Mouse (Mus musculus) layer of hippocampus, adult 9-10 months (tissue): ENCODE measurements around the gene Akip1.

Source experiments
- DNase-seq: peaks from one replicate; pipeline ENCODE4 v3.0.0; 2022; ENCODE audit warnings: low spot score

The Akip1 gene

DNA sequence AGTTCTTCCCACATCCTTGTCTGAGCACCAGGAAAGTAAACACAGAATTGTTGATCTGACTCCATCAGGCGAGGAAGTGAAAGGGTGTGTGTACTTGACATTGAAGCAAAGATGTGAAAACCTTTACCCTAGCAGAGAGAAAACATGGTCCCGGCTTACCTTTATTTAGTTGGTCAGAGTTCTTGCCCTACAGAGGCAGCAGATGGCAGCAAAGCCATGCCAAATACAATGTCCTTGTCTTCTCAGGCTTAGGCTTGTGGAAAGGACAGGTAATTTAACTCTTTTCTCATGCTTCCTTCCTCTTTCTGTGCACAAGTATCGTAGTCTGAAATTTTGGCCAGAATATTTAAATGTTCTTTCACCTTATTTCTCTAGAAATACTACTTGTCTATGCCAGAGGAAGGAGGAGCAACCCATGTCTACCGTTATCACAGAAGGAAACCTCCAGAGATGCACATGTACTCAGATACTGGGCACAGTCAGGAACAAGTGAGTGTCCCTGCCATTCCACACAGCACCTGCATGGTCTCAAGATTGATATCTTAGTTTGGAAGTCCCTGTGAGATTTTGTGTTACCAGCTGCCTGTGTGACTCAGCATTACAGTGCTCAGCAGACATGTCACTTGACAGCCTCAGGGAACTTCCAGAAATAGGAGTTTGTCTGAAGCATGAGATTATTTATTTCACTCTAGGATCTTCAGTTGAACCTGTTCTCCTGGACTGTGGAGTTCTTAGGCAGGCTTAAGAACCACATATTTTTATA, 3.7 kb downstream of the Akip1 start:
- DNase-seq, result no peak

DNA sequence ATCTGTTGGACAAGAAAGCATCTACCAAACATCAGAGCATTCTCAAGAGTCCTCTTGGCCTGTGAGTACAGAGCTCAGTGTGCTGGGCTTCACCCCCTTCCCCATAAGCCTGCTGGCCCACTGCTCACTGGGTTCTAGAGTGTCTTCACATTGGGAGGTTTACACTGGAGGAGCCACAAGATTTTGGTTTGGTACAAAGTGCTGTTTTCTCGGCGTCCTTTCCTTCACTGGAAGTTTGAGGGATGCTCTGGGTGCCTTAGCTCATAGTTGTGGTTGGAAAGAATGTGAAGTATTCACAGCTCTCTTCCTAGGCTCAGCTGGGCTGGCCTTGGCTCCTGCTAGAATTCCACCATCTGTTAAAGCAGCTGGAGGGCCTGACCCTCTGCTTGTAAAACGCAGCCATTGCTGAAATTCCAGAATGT, 5.5 kb downstream of the Akip1 start:
- DNase-seq, result no peak

DNA sequence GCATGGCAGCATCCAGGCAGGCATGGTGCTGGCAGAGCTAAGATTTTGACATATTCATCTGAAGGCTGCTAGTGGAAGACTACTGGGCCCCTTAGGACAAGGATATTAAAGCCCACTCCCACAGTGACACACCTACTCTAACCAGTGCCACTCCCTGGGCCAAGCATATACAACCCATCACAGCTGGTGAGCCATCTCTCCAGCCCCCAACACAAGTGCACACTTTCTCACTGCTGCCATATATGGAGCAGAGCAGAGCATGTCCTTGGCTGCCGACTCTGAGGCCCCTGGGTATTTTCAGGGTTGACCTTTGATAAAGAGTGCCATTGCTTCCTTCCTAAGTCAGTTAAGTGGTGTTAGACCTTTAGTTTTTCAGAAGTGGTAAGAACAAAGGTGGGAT, 6.6 kb downstream of the Akip1 start:
- DNase-seq, result no peak

DNA sequence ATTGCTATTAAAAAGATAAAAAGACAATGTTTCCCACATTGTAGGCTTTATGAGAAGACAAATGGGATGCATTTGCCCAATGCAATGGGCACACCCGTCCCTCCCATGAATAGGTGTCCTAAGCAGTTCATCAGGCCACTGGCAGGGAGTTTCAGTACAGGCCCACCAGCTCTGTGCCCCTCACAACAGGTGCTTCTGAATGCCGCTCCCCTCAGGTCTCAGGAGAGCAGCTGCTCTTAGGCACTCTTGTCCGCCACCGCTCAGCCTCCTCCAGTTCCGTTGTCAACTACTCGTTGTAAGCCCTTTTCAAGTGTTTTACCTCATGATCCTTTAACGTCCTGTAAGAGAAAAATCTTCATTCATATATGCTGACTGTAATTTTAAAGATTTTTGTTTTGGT, 8.7 kb downstream of the Akip1 start:
- no peak for DNase-seq

DNA sequence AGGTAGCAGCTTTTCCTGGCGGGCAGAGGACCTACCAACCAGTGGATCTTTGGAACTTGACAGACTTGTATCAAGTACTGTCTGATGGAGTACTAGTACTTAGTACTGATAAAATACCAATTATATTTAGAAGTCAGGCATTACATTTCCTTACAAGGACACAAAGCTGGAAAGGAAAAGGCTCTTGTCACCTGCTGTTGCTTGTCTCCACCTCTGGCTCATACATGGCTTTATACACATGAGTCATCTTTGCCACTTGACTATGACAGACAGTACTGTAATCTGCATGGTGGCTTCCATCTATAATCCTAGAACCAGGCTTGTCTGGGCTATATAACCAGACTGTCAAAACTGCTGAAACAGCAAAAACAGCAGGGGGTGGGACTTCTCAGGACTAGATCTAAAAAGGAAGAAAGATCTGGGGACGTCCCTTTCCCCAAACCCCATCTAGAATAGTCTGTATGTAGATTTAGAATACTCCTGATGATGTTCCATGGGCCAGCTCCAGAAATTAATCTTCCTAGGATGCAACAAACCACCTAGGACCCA, 10.0 kb downstream of the Akip1 start:
- DNase-seq, result no peak

DNA sequence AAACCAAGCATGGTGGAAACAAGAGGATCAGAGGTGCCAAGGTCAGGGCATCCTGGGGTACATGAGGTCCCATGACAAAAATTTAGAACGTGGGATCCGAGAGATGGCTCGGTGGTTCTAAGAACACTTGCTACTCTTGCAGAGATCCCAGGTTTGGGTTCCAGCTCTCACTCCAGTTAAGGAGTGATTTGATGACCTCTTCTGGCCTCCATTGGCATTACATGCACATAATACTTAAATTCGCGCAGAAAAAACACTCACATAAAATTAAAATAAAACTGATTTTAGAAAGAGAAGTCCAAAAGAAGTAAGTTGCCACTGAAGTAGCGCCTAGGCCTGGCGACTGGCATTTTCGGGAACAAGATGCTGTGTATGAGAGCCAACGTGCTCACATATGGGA, 15.8 kb downstream of the Akip1 start:
- DNase-seq, result no peak

DNA sequence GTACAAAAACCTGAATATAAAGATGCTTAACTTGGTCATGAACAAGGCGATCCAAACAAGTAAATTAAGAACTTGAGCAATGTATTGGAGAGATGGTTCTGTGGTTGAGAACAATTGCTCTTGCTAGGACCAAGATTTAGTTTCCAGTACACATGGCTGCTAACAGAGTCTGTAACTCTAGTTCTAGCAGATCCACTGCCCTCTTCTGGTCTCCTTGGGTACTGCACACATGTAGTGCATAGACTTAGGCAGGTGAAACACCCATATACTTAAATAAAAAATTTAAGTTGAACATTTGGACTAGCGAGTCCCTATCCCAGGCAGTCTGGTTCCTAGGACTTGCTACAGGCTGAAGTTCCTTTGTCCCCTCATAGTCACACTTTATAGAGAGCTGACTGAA, 19.1 kb downstream of the Akip1 start:
- DNase-seq, result no peak

DNA sequence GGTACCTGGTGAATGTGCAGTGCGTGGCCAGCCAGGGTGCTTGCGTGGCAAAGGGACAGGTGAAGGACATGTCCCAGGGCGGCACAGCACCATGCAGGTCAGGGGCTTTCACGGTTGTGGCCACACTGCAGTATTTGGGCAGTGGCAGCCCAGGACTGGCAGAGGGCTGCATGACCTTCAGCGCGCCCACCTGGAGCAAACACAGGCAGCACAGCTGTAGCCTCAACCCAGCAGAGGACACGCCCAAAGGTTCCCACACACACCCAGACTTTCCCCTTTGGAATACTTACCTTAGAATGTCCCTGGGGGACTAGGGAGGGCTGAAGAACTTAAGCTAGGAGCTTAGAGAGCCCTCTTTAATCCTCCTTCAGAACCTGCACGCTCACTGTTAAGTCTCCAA, 19.6 kb downstream of the Akip1 start:
- no peak for DNase-seq

DNA sequence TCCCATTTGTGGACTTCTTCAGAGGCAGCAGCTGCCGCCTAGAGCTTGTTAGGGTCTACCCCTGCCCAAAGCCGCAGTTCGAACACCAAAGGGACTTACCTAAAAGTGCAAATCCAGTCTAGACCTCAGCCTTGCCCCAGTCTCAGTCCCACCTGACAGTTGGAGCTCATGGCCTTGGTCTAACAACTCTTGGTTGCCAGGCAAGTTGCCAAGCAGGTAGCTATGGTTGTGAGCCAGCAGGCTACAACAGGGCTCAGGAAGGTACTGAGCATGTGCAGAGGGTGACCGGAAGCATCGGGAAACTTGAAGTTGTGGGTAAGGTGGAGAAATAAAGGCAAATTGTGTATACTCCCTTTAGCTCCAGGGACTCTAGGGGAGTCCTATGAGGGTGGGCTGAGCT, 20.2 kb downstream of the Akip1 start, which contains the start of gene BC051019:
TSS of gene BC051019 (minus strand) at position 154 of the 400 bp plus-strand sequence.
- DNase-seq, result no peak

DNA sequence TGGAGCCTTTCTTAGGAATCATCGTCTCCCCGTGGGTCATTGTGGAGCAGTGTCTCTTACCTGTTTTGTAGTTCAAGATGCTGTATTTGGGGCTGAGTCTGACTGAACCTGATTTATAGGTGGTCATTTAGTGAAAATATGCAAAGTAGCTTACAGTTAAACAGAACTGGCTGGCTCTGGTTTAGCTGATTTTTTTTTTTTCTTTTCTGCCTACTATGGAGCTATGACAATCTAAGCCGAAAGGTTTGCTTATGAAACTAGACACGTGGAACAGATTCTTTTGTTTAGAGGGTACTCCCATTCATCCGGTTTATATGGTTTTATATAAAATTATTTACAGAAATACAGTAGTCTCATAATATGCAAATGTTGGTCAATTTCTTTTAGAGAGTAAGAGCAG, 28.1 kb downstream of the Akip1 start, which contains the start of gene Ascl3:
TSS of gene Ascl3 (minus strand) at position 101 of the 400 bp plus-strand sequence.
- DNase-seq, result no peak

DNA sequence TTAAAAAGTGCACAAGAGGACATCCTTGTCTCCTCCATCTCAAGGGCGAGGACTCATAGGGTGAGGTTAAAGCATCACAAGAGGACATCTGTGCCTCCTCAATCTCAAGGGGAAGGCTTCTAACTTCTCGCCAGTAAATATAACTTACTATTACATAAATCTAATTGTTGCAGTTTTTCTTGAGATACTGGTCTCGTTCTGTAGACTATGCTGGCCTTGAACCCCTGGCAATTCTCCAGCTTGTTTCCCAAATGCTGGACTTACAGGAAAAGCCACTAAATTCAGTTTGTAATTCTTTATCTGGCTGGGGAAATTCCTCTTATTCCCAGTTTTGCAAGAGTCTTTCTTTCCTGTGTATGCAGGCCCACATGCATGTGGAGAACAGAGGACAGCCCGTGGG, 31.3 kb downstream of the Akip1 start:
- DNase-seq, result no peak

DNA sequence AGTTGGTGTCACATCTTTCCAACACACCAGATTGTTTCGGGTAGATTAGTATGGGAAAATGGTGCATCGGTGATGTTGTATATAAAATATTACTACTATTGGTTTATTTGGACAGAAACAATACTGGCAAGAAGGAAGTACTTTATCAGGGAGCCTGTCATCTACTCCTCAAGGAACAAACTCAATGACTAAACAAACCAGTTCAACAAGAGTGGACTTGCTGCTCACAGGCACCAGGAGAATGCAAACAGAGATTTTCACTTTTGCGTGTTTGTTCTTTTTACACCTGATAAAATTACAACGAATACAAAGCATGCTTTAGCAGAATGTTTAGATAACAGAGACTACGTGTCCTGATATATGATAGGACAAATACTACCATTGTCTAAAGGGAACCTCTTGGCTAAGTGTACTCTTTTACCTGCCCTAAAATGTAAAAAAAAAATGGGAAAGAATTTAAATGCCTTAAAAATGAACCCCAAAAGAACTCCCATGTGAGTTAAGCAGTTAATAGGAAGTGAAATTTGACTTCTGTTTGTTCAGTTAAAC, 36.4 kb downstream of the Akip1 start:
- no peak for DNase-seq

DNA sequence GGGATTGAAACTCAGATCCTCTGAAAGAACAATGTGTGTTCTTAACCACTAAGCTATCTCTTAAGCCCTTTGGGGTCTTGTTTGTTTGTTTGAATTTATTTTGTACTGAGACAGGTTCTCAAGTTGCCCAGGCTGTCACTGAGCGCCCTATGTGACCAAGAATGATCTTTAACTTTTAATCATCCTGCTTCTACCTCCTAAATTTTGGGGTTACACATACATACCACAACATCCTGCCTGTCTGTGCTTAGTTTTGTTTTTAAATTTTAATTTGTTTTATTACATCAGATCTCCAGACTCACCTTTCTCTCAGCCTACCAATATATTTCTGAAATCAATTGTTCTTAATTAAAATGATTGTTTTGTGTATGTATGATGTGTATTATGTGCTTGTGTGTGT, 37.6 kb downstream of the Akip1 start:
- no peak for DNase-seq

DNA sequence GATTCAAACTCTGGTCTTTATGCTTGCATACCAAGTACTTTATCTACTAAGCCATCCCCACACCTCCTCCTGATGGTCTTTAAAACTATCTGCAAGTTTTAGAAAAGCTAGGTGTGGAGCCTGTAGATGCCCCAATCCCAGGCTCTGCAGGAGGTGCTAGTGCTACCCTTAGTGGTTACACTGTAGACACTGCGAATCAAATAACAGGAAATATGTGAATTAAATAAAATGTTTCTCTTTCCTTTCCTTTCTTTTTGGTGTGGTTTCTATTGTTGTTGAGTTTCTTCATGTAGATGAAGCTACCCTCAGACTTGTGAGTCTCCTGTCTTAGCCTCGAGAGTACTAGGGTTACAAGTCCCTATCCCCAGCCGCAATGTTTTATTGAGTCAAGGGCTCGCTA, 38.2 kb downstream of the Akip1 start:
- no peak for DNase-seq

DNA sequence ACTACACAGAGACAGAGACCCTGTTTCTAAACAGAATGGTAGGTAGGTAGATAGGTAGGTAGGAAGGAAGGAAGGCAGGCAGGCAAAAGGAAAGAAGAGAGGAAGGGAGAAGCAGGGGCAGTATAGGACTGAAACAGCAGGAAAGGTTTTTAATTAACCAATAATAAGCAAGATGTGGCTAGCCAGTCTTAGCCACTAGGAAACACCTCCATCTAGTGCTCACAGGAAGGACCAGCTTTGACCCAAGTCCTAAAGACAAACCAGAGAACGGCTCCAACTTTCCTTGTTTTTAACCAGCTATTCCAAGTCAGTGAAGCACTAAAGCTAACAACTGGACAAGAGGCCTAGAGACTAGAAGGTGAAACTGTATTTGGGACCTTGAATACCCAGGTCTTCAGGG, 44.3 kb downstream of the Akip1 start:
- DNase-seq, result no peak

DNA sequence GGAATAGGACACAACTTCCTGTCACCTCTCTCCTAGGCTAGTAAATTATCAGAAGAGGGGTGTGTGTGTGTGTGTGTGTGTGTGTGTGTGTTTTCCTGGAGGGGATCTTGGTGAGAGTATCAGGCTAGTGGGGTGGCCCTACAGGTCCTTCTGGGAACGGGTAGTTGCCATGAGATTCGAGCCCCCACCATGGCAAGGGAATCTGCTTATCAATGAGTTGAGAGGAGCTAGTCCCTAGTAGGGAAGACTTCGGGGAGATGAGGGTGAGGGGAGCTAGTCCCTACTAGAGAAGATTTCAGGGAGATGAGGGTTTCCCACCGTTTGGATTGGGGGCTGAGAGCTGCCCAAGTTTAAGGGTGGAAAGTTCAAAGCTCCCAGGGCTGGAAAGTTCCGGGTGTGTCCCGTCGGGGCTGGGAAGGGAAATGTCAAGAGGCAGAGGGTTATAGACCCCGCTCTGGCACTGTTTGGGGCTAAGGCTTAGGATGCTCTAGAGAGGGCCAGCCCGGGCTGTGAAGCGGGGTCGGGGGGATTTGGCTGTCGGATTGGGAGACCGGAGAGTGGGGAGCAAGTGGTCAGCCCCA, 48.0 kb downstream of the Akip1 start:
- no peak for DNase-seq

DNA sequence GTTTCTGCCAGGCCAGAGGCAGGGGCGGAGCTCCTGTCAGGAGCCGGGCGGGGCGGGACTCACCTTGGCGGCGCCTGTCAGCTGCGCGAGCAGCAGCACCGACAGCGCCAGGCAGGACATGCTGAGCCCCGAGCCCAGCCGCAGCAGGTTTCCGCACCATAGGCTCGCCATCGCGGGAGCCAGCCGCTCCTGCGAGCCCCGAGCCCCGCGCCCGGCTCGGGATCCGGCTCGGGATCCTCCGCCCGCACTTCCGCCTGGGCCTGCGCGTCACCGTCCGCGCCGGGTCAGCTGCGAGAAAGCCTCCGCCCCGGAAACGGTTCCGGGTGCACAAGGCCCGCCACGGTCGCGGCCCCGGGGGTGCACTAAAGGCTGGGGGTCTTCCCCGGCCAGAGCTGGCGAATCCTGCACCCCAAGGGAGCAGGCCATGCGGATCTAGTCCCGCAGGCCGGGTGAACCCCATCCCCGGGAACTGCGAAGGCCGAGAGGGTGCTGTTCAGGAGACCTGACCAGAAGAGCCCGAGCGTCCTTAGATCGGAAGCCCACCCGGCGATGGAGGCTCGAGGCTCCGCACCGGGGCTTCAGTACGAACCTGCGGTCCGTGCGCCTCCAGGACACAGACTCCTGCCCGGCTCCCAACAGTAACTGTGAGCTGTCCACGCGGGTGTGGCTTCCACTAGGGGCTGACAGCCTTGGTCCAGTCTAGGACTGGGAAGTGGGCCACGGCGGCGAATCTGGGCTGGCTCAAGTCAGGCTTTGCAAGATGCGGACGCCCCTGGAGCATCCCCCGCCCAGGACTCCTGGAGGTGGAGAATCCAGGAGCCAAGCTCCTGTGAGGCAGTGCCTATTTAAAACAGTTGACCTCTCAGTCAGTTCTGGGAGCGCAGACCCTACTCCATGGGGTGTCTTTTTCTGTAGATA, 48.8 kb downstream of the Akip1 start, which contains the start of gene Tmem9b:
TSS of gene Tmem9b (minus strand) at position 868 of the 918 bp plus-strand sequence.
- no peak for DNase-seq

DNA sequence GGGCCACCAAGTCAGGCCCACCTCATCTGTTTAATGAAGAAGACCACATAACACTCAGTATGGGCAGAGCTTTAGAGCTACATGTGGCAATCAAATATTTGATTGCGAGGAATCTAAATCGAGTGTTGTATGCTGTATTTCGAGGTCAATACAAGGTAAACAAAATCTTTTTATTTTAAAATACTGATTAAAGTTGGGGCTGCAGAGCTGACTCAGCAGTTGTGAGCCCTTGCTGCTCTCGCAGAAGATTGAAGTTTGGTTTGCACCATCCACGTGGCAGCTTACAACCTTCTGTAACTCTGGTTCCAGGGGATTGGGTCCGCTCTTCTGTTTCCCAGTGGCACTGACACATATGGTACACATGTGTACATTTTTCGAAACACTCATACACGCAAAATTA, 50.5 kb downstream of the Akip1 start:
- DNase-seq, result no peak

DNA sequence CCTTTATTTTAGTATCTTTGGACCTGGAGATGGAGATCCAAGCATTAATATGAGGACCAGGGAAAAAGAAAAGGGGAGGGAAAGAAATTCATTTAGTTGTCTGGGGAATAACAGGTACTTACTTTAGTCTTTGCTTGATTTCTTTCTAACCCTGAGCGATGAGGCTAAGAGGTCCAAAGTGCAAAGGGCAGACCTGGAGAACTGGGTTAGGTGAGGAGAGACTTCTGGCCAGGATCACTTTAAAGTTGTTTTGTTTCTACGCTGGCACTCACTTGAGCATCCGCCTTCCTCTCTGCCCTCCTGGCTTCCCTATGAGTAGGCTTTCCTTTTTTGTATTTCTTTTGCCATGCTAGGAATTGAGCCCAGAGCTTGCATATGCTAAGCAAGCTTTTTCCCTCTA, 52.8 kb downstream of the Akip1 start:
- no peak for DNase-seq
